Mouse (Mus musculus): ENCODE results near the gene Egln2.

Gene Egln2

GRCm38 (mm10) chr7:27166614-27167474, at the start of gene Egln2:
Gene Egln2 (minus strand): TSS chr7:27166802.
- DNase-seq = peak; percentile 93 to 97

GRCm38 (mm10) chr7:27212626-27213025, 46.0 kb upstream of the Egln2 start:
- DNase-seq = no peak

- DNase-seq = peak; percentile 52 to 58
Observed at GRCm38 (mm10) chr7:27203730-27204449, 37.3 kb upstream of the Egln2 start.

GRCm38 (mm10) chr7:27198779-27199178, 32.2 kb upstream of the Egln2 start:
- no peak for DNase-seq

- no peak for DNase-seq
Observed at GRCm38 (mm10) chr7:27198355-27198754, 31.8 kb upstream of the Egln2 start.

GRCm38 (mm10) chr7:27197634-27198033, 31.0 kb upstream of the Egln2 start:
- DNase-seq = no peak

GRCm38 (mm10) chr7:27197136-27197535, 30.5 kb upstream of the Egln2 start:
- DNase-seq = no peak

- DNase-seq = peak; percentile 91 to 99
Observed at GRCm38 (mm10) chr7:27195681-27196611, 29.3 kb upstream of the Egln2 start, which contains the start of the genes BC024978 and Snrpa. Gene BC024978 (plus strand): TSS chr7:27195781. Gene Snrpa (minus strand): TSS chr7:27196271.

- no peak for DNase-seq
Observed at GRCm38 (mm10) chr7:27193731-27194130, 27.1 kb upstream of the Egln2 start.

- no peak for DNase-seq
Observed at GRCm38 (mm10) chr7:27192434-27192833, 25.8 kb upstream of the Egln2 start.

- no peak for DNase-seq
Observed at GRCm38 (mm10) chr7:27189271-27189931, 22.8 kb upstream of the Egln2 start.

GRCm38 (mm10) chr7:27185986-27186385, 19.4 kb upstream of the Egln2 start:
- DNase-seq = no peak

- DNase-seq = no peak
Observed at GRCm38 (mm10) chr7:27184964-27185363, 18.4 kb upstream of the Egln2 start.

- DNase-seq = no peak
Observed at GRCm38 (mm10) chr7:27182498-27182897, 15.9 kb upstream of the Egln2 start.

- no peak for DNase-seq
Observed at GRCm38 (mm10) chr7:27180837-27181695, 14.5 kb upstream of the Egln2 start, which contains the start of the genes Gm21983 and Mia. Gene Gm21983 (minus strand): TSS chr7:27181086. Gene Mia (minus strand): TSS chr7:27181157.

- DNase-seq = no peak
Observed at GRCm38 (mm10) chr7:27180036-27180435, 13.4 kb upstream of the Egln2 start.

- DNase-seq = no peak
Observed at GRCm38 (mm10) chr7:27179217-27179918, 12.8 kb upstream of the Egln2 start.

GRCm38 (mm10) chr7:27178324-27179216, 12.0 kb upstream of the Egln2 start, which contains the start of gene Rab4b:
Gene Rab4b (minus strand): TSS chr7:27178896.
- peak; percentile 99 to 100 for DNase-seq

- DNase-seq = no peak
Observed at GRCm38 (mm10) chr7:27177942-27178323, 11.3 kb upstream of the Egln2 start.
